Mouse (Mus musculus): ENCODE measurements at regions not wholly inside any gene's neighbourhood (a gene's known extent, or its start where the extent isn't known, plus 50 kb on each side); places are given as distances from the start of the nearest gene placed in this dataset.

- TF ChIP-seq CTCF (IDR thresholded peaks at IDR 0.05; ENCODE audit: low read depth) (no peak), EP300 (optimal IDR thresholded peaks at IDR 0.05) (no peak)
Observed at GRCm38 (mm10) chr13:72875921-72876320, 247.3 kb downstream of the Irx2 start.

Measured in stomach, postnatal 0 days (tissue).